Mouse (Mus musculus) kidney, embryonic 14.5 days (tissue): ENCODE measurements at regions not wholly inside any gene's neighbourhood (a gene's known extent, or its start where the extent isn't known, plus 50 kb on each side); places are given as distances from the start of the nearest gene placed in this dataset.
A peak's percentile ranks its signal among the peaks of the same experiment; 100 is the strongest.

Experiments
- ATAC-seq: fragments of 200-750 bp; cut with Nextera tagmentation; 2 replicates; pipeline ENCODE4 v1.8.0; 2017; ENCODE audit warnings: moderate number of reproducible peaks, mild to moderate bottlenecking, moderate TSS enrichment, moderate library complexity; ENCODE audit not compliant: low FRiP score, low TSS enrichment
- H3K27ac ChIP-seq: fragments of 300-500 bp; sonication (generic); 2 replicates; pipeline ENCODE4 v1.5.1; 2014; ENCODE audit warnings: low read depth, mild to moderate bottlenecking, low read length, moderate library complexity, mixed read lengths
- H3K27me3 ChIP-seq: fragments of 300-500 bp; sonication (generic); 2 replicates; pipeline ENCODE4 v1.6.1; 2014; ENCODE audit warnings: mild to moderate bottlenecking, low read length; ENCODE audit not compliant: control insufficient read depth, insufficient read depth
- H3K36me3 ChIP-seq: fragments of 300-500 bp; sonication (generic); 2 replicates; pipeline ENCODE4 v1.6.1; 2014; ENCODE audit warnings: low read length, mixed read lengths; ENCODE audit not compliant: control insufficient read depth, insufficient read depth
- H3K4me1 ChIP-seq: fragments of 300-500 bp; sonication (generic); 2 replicates; pipeline ENCODE4 v1.6.1; 2014; ENCODE audit warnings: low read length, mixed read lengths; ENCODE audit not compliant: control insufficient read depth, insufficient read depth
- H3K4me2 ChIP-seq: fragments of 300-500 bp; sonication (generic); replicated peaks from 2 replicates; pipeline ENCODE4 v1.6.1; 2014; ENCODE audit warnings: low read depth, mild to moderate bottlenecking, low read length
- H3K4me3 ChIP-seq: fragments of 300-500 bp; sonication (generic); 2 replicates; pipeline ENCODE4 v1.5.1; 2014; ENCODE audit warnings: mild to moderate bottlenecking, low read length
- H3K9ac ChIP-seq: fragments of 300-500 bp; sonication (generic); 2 replicates; pipeline ENCODE4 v1.6.1; 2014; ENCODE audit warnings: low read depth, mild to moderate bottlenecking, low read length, moderate library complexity
- H3K9me3 ChIP-seq: fragments of 300-500 bp; sonication (generic); 2 replicates; pipeline ENCODE4 v1.6.1; 2016; ENCODE audit warnings: low read length; ENCODE audit not compliant: control insufficient read depth
- WGBS: fragments of 180-500 bp; shearing (Covaris S2); extraction: QIAGEN DNeasy Blood & Tissue Kit; methylation state at CpG from one replicate; pipeline ENCODE4 v1.1.7; 2014; 5-methylcytosine and 5-hydroxymethylcytosine counted together

DNA sequence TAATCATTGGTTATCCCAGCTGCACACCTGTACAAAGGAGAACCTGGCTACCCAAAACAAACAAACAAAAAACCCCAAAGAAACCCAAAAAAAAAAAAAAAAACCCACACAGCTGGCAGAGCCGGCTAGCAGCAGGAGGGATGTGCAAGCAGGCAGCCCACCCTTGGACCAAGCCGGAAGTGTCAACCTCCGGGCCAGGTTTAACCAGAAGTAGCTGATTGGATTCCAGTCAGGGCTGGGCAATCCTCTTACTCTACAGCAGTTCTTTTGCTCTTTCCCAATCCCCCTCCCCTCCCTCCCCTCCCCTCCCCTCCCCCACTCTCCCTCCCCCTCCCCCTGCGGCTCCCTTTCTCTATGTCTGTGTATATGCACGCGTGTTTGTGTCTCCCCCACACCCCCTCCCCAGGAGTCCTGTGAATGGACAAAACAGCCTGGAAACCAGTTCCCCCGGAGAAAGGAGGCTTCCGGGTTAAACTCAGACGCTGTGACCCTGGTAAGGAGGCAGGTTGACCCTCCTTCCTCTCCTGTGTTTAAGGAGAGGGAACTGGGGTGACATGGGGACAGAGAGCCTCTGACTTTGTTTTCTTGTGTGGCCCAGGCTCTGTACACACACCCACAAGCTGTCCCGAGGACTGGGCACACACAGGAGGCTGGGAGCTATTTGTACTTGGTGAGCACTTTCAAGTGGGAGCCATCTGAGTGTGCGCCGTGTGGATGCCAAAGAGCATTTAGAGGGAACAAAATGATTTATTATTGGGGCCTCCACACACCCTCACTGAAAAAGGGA is 93.9 kb upstream of the Jarid2 start:
- Histone ChIP-seq H3K9me3 (no peaks in the 10 kb centered on the region), H3K9ac (no peak overlapping the region), H3K4me1 (peaks cover 17% of the 10 kb centered on the region), H3K4me2 (peak overlapping the region; percentile 34), H3K4me3 (peak overlapping the region; percentile 6; the same call in 1 of the 2 replicates), H3K27ac (no peak overlapping the region), H3K36me3 (no peaks in the 10 kb centered on the region), H3K27me3 (0 out of 2 replicates have a peak, but pooled peaks cover 3% of the 10 kb centered on the region)
- WGBS = 0% methylated on average over 11 of the region's 12 CpGs
- ATAC-seq = peak; percentile 70

DNA sequence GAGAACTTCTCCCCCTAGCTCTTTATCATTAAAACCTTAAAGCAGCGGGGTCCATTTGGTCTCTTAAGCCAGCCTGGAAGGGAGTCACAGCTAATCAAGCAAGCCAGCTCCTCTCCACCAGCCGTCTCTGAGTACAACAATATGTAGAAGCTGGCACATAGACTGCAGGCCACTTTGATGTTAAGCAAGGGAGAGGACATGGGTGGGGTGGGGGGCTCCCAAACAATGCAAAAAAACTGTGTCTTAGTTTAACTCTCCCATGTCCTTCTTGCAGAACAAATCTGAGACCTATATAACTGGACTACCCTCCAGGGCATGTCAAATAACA is 93.3 kb upstream of the Jarid2 start:
- H3K4me1 ChIP-seq = peaks cover 17% of the 10 kb centered on the region
- WGBS = 16% methylated on average over 2 of the region's 2 CpGs
- H3K9me3 ChIP-seq = no peaks in the 10 kb centered on the region
- H3K27me3 ChIP-seq = 0 out of 2 replicates have a peak, but pooled peaks cover 3% of the 10 kb centered on the region
- H3K4me3 ChIP-seq = no peak overlapping the region
- H3K27ac ChIP-seq = no peak overlapping the region
- ATAC-seq = no peak
- peak overlapping the region; percentile 34; the same call in 1 of the 2 replicates for H3K4me2 ChIP-seq
- no peaks in the 10 kb centered on the region for H3K36me3 ChIP-seq
- no peak overlapping the region for H3K9ac ChIP-seq

DNA sequence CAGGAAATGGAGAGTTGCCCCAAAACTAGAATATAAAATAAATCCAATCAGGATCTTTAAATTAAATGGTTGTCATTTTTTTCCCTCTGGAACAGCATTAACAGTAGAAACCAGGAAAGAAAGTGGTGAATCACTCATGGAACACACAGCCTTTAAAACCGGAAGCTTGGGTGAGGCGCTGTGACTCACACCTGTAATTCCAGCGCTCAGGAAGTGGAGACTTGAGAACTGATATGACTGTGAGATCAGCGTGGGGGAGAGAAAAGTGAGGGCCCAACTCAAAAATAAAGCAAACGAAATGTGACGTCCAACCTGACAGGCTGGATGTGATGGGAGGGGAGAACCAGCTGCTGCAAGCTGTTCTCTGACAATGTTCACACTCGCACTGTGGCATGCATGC is 86.9 kb upstream of the Jarid2 start:
- no peak overlapping the region for H3K27ac ChIP-seq
- 81% methylated on average over 7 of the region's 7 CpGs for WGBS

DNA sequence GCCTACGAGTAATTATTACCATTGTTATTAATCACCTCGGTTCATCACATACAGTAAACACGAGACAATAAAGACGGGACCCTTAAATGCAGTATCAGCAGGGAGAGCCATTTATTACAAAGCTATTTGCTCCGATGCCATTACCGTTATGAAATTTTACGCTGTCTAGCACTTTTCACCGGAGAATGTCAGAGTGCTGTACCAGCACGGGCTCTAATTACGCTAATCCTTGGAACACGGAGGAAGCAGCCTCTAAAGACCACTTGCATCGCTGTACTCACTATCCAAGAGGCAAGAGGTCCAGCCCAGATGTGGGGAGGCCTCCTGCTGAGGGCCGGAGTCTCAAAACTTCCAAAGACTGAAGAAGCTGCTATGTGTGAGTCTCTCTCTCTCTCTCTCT is 79.2 kb upstream of the Jarid2 start:
- Histone ChIP-seq H3K9ac (no peak overlapping the region), H3K4me3 (no peak overlapping the region), H3K27me3 (no peaks in the 10 kb centered on the region), H3K27ac (no peak overlapping the region), H3K4me2 (no peak overlapping the region), H3K4me1 (peaks cover 3% of the 10 kb centered on the region; the same call in 1 of the 2 replicates), H3K36me3 (no peaks in the 10 kb centered on the region), H3K9me3 (no peaks in the 10 kb centered on the region)
- ATAC-seq = no peak
- WGBS = 29% methylated on average over 13 of the region's 13 CpGs

More for the DNA sequence above, 86.9 kb upstream of the Jarid2 start:
- Histone ChIP-seq H3K4me3 (no peak overlapping the region), H3K4me1 (no peaks in the 10 kb centered on the region), H3K9me3 (no peaks in the 10 kb centered on the region), H3K36me3 (no peaks in the 10 kb centered on the region), H3K4me2 (no peak overlapping the region), H3K27me3 (0 out of 2 replicates have a peak, but pooled peaks cover 3% of the 10 kb centered on the region), H3K9ac (no peak overlapping the region)
- ATAC-seq = no peak

DNA sequence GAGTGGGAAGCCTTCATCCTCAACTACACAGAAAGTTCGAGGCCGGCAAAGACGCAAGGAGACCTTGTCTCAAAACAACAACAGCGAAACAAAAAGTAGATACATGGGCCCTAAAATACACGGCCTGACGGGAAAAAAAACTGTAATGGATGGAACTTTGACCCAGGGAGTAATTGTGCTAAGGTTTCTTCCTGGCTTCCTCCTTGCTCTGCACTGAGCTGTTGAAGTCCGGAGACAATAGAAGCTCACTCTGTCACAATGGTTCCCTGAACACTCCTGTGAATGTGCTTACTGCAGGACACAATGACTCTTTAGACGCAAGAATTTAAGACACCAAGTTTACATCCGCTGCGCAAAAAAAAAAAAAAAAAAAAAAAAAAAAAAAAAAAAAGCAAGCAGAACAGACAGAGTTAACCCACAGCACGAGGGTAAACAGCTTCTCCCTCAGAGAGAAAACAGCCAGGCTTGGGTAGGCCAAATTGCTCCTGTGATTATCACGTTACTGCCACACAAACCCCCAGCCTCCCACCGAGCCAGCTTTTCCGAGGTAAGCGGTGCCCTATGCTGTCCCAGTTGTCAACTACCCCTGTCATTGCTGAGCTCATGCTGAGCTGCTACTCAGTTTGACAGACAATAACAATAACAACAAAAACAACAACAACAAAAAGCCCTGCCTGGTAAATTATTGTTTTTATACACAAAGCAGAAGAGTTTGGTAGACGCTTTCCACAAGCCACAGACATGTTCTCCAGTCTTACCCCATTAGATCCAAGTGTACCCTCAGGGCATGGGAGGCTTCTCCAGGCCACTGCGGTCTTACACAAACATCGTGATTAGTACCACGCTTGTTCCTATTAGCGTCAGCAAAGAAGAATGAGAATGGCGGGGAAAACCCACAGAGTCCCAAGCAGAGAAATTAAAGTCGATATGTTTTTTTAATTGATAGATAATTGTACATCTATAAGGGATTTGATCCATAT is 77.7 kb upstream of the Jarid2 start:
- WGBS = 37% methylated on average over 22 of the region's 22 CpGs
- H3K27ac ChIP-seq = no peak overlapping the region

DNA sequence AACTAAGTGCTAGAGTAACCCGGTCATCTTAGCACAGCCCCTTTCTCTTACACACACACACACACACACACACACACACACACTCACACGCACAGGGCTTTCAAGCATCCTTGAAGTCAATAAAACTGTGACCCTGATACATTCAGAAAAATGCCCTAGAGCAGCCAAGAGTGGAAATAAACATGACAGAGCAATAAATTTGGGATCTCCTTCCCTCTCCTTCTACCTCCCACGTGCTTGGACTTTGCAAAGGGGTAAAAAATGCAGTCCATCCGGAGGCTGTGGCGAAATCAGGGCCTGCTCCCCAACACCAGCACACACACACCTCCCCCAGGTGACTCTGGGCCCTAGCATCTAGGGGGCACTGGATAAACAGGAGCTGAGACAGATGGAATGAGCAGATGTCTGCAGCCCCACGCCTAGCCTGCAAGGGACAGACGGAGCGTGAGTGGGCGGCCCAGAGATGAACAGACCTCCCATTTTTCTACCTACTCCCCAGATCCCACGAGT is 71.3 kb upstream of the Jarid2 start:
- no peaks in the 10 kb centered on the region for H3K27me3 ChIP-seq
- no peak overlapping the region for H3K27ac ChIP-seq
- H3K36me3 ChIP-seq = no peaks in the 10 kb centered on the region
- ATAC-seq = peak; percentile 83
- peaks cover 14% of the 10 kb centered on the region; the same call in 1 of the 2 replicates for H3K4me1 ChIP-seq
- WGBS = 34% methylated on average over 10 of the region's 10 CpGs
- H3K9ac ChIP-seq = no peak overlapping the region
- no peak overlapping the region for H3K4me3 ChIP-seq
- no peaks in the 10 kb centered on the region for H3K9me3 ChIP-seq
- H3K4me2 ChIP-seq = no peak overlapping the region

More for the DNA sequence above, 77.7 kb upstream of the Jarid2 start:
- H3K4me1 ChIP-seq = peaks cover 3% of the 10 kb centered on the region; the same call in 1 of the 2 replicates
- H3K9me3 ChIP-seq = no peaks in the 10 kb centered on the region
- H3K4me3 ChIP-seq = no peak overlapping the region
- ATAC-seq = no peak
- no peaks in the 10 kb centered on the region for H3K36me3 ChIP-seq
- no peaks in the 10 kb centered on the region for H3K27me3 ChIP-seq
- H3K9ac ChIP-seq = no peak overlapping the region
- no peak overlapping the region for H3K4me2 ChIP-seq

DNA sequence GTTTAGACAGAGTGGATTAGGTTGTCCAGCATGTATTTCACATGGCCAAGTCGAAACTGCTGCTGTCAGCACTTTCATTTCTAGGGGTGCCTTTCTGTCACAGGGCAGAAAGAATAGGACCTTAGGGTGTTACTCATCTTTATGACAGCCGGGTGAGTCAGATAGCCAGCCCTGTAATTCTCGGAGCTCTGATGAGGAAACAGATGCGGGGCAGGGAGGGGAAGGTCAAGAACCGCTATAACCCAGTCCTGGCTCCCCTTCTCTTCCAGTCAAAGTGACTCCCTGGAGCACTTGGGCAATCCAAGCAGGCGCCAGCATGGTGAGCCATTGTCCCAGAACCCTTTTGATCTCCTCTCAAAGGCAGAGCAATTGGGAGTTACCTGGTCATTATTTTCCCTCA is 69.4 kb upstream of the Jarid2 start:
- Histone ChIP-seq H3K4me3 (no peak overlapping the region), H3K27ac (no peak overlapping the region), H3K4me2 (no peak overlapping the region), H3K27me3 (no peaks in the 10 kb centered on the region), H3K9me3 (no peaks in the 10 kb centered on the region), H3K9ac (no peak overlapping the region), H3K4me1 (peaks cover 14% of the 10 kb centered on the region; the same call in 1 of the 2 replicates), H3K36me3 (no peaks in the 10 kb centered on the region)
- WGBS = 31% methylated on average over 6 of the region's 6 CpGs
- no peak for ATAC-seq

DNA sequence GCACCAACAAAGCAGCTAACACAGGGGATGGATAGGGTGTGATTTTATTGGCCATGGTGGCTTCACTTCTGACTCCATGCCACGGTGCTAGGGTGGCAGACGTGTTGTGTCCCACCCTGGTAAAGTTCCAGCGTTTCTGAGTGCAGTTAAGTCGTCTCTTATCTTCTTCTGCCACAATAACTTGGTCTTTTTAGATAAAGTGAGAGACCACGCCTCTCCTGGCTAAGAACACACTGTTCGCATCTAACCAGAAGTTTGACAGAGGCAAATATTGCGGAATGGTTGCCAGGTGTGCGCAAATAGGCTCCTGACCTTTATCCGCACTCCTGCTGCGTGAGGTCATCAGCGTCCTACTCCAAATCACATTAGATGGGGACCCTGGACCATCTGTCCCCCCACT is 66.2 kb upstream of the Jarid2 start:
- H3K9me3 ChIP-seq = no peaks in the 10 kb centered on the region
- WGBS = 83% methylated on average over 11 of the region's 11 CpGs
- peaks cover 8% of the 10 kb centered on the region; the same call in 1 of the 2 replicates for H3K4me1 ChIP-seq
- no peaks in the 10 kb centered on the region for H3K36me3 ChIP-seq
- H3K4me2 ChIP-seq = no peak overlapping the region
- H3K27ac ChIP-seq = no peak overlapping the region
- H3K27me3 ChIP-seq = no peaks in the 10 kb centered on the region
- no peak overlapping the region for H3K4me3 ChIP-seq
- no peak overlapping the region for H3K9ac ChIP-seq
- no peak for ATAC-seq
